Mouse (Mus musculus): ENCODE results near the gene Eif4e1b. TPM values are rescaled to one million over a fixed set of nuclear protein-coding genes. Genes with fewer than 3 reads are reported as not detected.

The Eif4e1b gene
- polyA plus RNA-seq, 1 experiment from 2014 or later = not detected

GRCm38 (mm10) chr13:54792259-54793230, 8.7 kb downstream of the Eif4e1b start:
- Histone ChIP-seq H3K27me3 (replicated peaks) (peaks cover 81% of the 10 kb centered on the region), H3K9me3 (no peaks in the 10 kb centered on the region), H3K36me3 (no peaks in the 10 kb centered on the region), H3K9ac (no peak overlapping the region), H3K4me3 (no peak overlapping the region), H3K27ac (replicated peaks) (no peak overlapping the region), H3K4me2 (no peak overlapping the region), H3K4me1 (peaks cover 12% of the 10 kb centered on the region)
- no peak for ATAC-seq (ENCODE audit: extremely low read depth, insufficient number of reproducible peaks, low FRiP score, low TSS enrichment)
- WGBS = 12% methylated on average over 21 of the region's 21 CpGs

GRCm38 (mm10) chr13:54794002-54794577, 10.3 kb downstream of the Eif4e1b start:
- H3K4me1 ChIP-seq = peaks cover 12% of the 10 kb centered on the region
- H3K27me3 ChIP-seq (replicated peaks) = peaks cover 84% of the 10 kb centered on the region
- H3K36me3 ChIP-seq = no peaks in the 10 kb centered on the region
- no peak overlapping the region for H3K4me2 ChIP-seq
- H3K9ac ChIP-seq = no peak overlapping the region
- H3K9me3 ChIP-seq = no peaks in the 10 kb centered on the region
- H3K4me3 ChIP-seq = no peak overlapping the region
- WGBS = 77% methylated on average over 16 of the region's 16 CpGs
- ATAC-seq (ENCODE audit: extremely low read depth, insufficient number of reproducible peaks, low FRiP score, low TSS enrichment) = no peak
- H3K27ac ChIP-seq (replicated peaks) = no peak overlapping the region

GRCm38 (mm10) chr13:54794843-54795242, 11.0 kb downstream of the Eif4e1b start:
- Histone ChIP-seq H3K27me3 (replicated peaks) (peaks cover 82% of the 10 kb centered on the region), H3K36me3 (no peaks in the 10 kb centered on the region)
- WGBS = 35% methylated on average over 5 of the region's 5 CpGs

GRCm38 (mm10) chr13:54797356-54797755, 13.6 kb downstream of the Eif4e1b start:
- H3K4me1 ChIP-seq = peaks cover 4% of the 10 kb centered on the region; the same call in 1 of the 2 replicates
- WGBS = 37% methylated on average over 4 of the region's 4 CpGs
- H3K36me3 ChIP-seq = no peaks in the 10 kb centered on the region
- H3K4me3 ChIP-seq = no peak overlapping the region
- H3K4me2 ChIP-seq = no peak overlapping the region
- H3K27ac ChIP-seq (replicated peaks) = no peak overlapping the region
- ATAC-seq (ENCODE audit: extremely low read depth, insufficient number of reproducible peaks, low FRiP score, low TSS enrichment) = no peak
- peaks cover 61% of the 10 kb centered on the region for H3K27me3 ChIP-seq (replicated peaks)
- H3K9me3 ChIP-seq = no peaks in the 10 kb centered on the region
- no peak overlapping the region for H3K9ac ChIP-seq

More at GRCm38 (mm10) chr13:54794843-54795242, 11.0 kb downstream of the Eif4e1b start:
- Histone ChIP-seq H3K27ac (replicated peaks) (no peak overlapping the region), H3K9ac (no peak overlapping the region), H3K4me3 (no peak overlapping the region), H3K4me2 (no peak overlapping the region), H3K9me3 (no peaks in the 10 kb centered on the region), H3K4me1 (peaks cover 8% of the 10 kb centered on the region)
- ATAC-seq (ENCODE audit: extremely low read depth, insufficient number of reproducible peaks, low FRiP score, low TSS enrichment) = no peak

- Histone ChIP-seq H3K27ac (replicated peaks) (no peak overlapping the region), H3K9me3 (no peaks in the 10 kb centered on the region), H3K36me3 (no peaks in the 10 kb centered on the region), H3K9ac (no peak overlapping the region), H3K4me1 (0 out of 2 replicates have a peak, but pooled peaks cover 2% of the 10 kb centered on the region), H3K4me2 (no peak overlapping the region), H3K27me3 (replicated peaks) (peaks cover 58% of the 10 kb centered on the region), H3K4me3 (no peak overlapping the region)
- ATAC-seq (ENCODE audit: extremely low read depth, insufficient number of reproducible peaks, low FRiP score, low TSS enrichment) = no peak
- 73% methylated on average over 16 of the region's 16 CpGs for WGBS
Measured at GRCm38 (mm10) chr13:54797861-54798643, 14.3 kb downstream of the Eif4e1b start.

- Histone ChIP-seq H3K36me3 (no peaks in the 10 kb centered on the region), H3K4me2 (no peak overlapping the region), H3K27me3 (replicated peaks) (peaks cover 59% of the 10 kb centered on the region), H3K4me1 (0 out of 2 replicates have a peak, but pooled peaks cover 2% of the 10 kb centered on the region), H3K9ac (no peak overlapping the region), H3K4me3 (no peak overlapping the region), H3K9me3 (no peaks in the 10 kb centered on the region), H3K27ac (replicated peaks) (no peak overlapping the region)
- no peak for ATAC-seq (ENCODE audit: extremely low read depth, insufficient number of reproducible peaks, low FRiP score, low TSS enrichment)
- WGBS = 46% methylated on average over 10 of the region's 10 CpGs
Measured at GRCm38 (mm10) chr13:54798740-54799139, 14.9 kb downstream of the Eif4e1b start.

- no peak for ATAC-seq (ENCODE audit: extremely low read depth, insufficient number of reproducible peaks, low FRiP score, low TSS enrichment)
- 13% methylated on average over 9 of the region's 9 CpGs for WGBS
- H3K4me2 ChIP-seq = peak overlapping the region; percentile 62
- H3K27me3 ChIP-seq (replicated peaks) = peaks cover 61% of the 10 kb centered on the region
- no peak overlapping the region; the same call in 1 of the 2 replicates for H3K9ac ChIP-seq
- H3K36me3 ChIP-seq = no peaks in the 10 kb centered on the region
- H3K9me3 ChIP-seq = no peaks in the 10 kb centered on the region
- peak overlapping the region; percentile 25; the same call in 1 of the 2 replicates for H3K4me3 ChIP-seq
- no peak overlapping the region for H3K27ac ChIP-seq (replicated peaks)
- 0 out of 2 replicates have a peak, but pooled peaks cover 2% of the 10 kb centered on the region for H3K4me1 ChIP-seq
Measured at GRCm38 (mm10) chr13:54799701-54800100, 15.9 kb downstream of the Eif4e1b start.

GRCm38 (mm10) chr13:54800206-54800605, 16.4 kb downstream of the Eif4e1b start:
- Histone ChIP-seq H3K4me1 (0 out of 2 replicates have a peak, but pooled peaks cover 2% of the 10 kb centered on the region), H3K9me3 (no peaks in the 10 kb centered on the region), H3K36me3 (no peaks in the 10 kb centered on the region), H3K9ac (no peak overlapping the region), H3K4me3 (no peak overlapping the region), H3K27me3 (replicated peaks) (peaks cover 61% of the 10 kb centered on the region), H3K4me2 (no peak overlapping the region), H3K27ac (replicated peaks) (no peak overlapping the region)
- 70% methylated on average over 4 of the region's 4 CpGs for WGBS
- no peak for ATAC-seq (ENCODE audit: extremely low read depth, insufficient number of reproducible peaks, low FRiP score, low TSS enrichment)

- Histone ChIP-seq H3K9ac (no peak overlapping the region), H3K27ac (replicated peaks) (no peak overlapping the region), H3K36me3 (no peaks in the 10 kb centered on the region), H3K4me2 (no peak overlapping the region), H3K4me1 (0 out of 2 replicates have a peak, but pooled peaks cover 2% of the 10 kb centered on the region), H3K9me3 (no peaks in the 10 kb centered on the region), H3K4me3 (no peak overlapping the region), H3K27me3 (replicated peaks) (peaks cover 68% of the 10 kb centered on the region)
- ATAC-seq (ENCODE audit: extremely low read depth, insufficient number of reproducible peaks, low FRiP score, low TSS enrichment) = no peak
- WGBS = 68% methylated on average over 6 of the region's 6 CpGs
Measured at GRCm38 (mm10) chr13:54803010-54803409, 19.2 kb downstream of the Eif4e1b start.

GRCm38 (mm10) chr13:54805134-54805838, 21.5 kb downstream of the Eif4e1b start:
- Histone ChIP-seq H3K4me1 (no peaks in the 10 kb centered on the region), H3K4me2 (no peak overlapping the region), H3K27me3 (replicated peaks) (peaks cover 68% of the 10 kb centered on the region), H3K9ac (no peak overlapping the region), H3K27ac (replicated peaks) (no peak overlapping the region), H3K36me3 (no peaks in the 10 kb centered on the region), H3K9me3 (no peaks in the 10 kb centered on the region), H3K4me3 (no peak overlapping the region)
- 36% methylated on average over 21 of the region's 21 CpGs for WGBS
- no peak for ATAC-seq (ENCODE audit: extremely low read depth, insufficient number of reproducible peaks, low FRiP score, low TSS enrichment)
